Mouse (Mus musculus) cortical plate, adult 2 months (tissue): Measurements from ENCODE around the gene Zbtb16. TPM values are rescaled to one million over a fixed set of nuclear protein-coding genes. Genes with fewer than 3 reads are reported as not detected.

Experiments used
- H3K27ac ChIP-seq: fragments of 200-500 bp; 2 replicates; pipeline ENCODE4 v1.5.1; 2012; ENCODE audit warnings: low read length, control low read depth, inconsistent platforms; ENCODE audit not compliant: insufficient read depth
- H3K4me1 ChIP-seq: fragments of 200-500 bp; 2 replicates; pipeline ENCODE4 v1.6.1; 2011; ENCODE audit warnings: low read length; ENCODE audit not compliant: control insufficient read depth, insufficient read depth
- H3K4me3 ChIP-seq: fragments of 200-500 bp; 2 replicates; pipeline ENCODE4 v1.5.1; 2011; ENCODE audit warnings: mild to moderate bottlenecking, low read length, control low read depth; ENCODE audit not compliant: insufficient read depth
- CTCF ChIP-seq: fragments of 200-500 bp; IDR thresholded peaks from 2 replicates; pipeline ENCODE4 v1.5.1; 2011; ENCODE audit warnings: mild to moderate bottlenecking, control low read depth, low read length; ENCODE audit not compliant: insufficient read depth; ENCODE audit errors: extremely low read depth
- POLR2A ChIP-seq: fragments of 200-500 bp; IDR thresholded peaks from 2 replicates; pipeline ENCODE4 v1.6.1; 2011; ENCODE audit warnings: mild to moderate bottlenecking, low read length, control low read depth; ENCODE audit not compliant: insufficient read depth; ENCODE audit errors: extremely low read depth
- polyA plus RNA-seq: library from polyadenylated mRNA; depleted of rRNA; stranded (reverse); fragments of >200 nt; gene quantifications from 2 replicates; pipeline ENCODE4 v1.2.3, GENCODE M21; 2012

The Zbtb16 gene
- polyA plus RNA-seq, 1 experiment: 22.0 TPM

DNA sequence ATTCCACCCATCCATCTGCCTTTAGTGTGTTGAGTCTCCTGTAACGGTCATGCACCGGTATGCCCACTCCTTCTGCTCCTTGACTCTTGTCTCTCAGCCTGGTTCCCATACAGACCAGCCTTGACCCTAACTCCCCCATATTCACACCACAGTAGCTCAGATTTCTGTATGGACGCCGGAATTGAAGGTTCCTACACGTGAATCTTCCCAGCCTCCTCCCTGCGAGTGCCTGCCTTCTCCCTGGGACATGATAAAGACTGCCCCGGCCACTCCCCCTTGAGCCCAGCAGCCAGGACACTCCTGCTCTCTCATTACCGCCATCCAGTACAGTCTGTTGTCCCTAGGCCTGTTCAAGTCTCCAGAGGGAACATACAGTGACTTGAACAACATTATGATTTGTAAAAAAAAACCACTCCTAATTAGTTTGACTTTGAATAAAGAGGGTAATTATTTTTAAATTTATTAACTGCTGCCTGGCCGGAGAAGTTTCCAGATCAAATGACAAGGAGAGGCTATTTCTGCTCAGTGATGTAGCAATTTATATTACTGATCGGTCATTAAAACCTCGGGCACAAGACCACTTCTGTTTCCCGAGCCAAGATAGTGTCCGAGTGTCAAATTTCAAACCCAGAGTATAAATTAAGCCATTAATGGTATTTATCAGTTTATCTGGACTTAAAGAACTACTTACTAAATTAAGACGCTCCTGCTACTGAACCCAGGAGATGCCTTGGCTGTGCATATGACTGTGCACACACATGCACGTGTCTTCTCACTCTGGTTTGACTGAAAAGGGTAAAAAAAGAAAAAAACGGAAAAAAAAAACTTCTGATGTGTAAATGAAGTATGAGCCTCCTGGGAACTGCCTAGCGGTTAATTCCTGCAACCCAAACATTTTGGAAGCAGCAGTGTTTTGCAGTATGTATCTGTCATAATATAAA lies 125.4 kb downstream of the Zbtb16 start:
- no peak overlapping the region for H3K4me3 ChIP-seq
- no peak overlapping the region for H3K27ac ChIP-seq
- peaks cover 6% of the 10 kb centered on the region; the same call in 1 of the 2 replicates for H3K4me1 ChIP-seq
- no peak for TF ChIP-seq POLR2A
- TF ChIP-seq CTCF: no peak

DNA sequence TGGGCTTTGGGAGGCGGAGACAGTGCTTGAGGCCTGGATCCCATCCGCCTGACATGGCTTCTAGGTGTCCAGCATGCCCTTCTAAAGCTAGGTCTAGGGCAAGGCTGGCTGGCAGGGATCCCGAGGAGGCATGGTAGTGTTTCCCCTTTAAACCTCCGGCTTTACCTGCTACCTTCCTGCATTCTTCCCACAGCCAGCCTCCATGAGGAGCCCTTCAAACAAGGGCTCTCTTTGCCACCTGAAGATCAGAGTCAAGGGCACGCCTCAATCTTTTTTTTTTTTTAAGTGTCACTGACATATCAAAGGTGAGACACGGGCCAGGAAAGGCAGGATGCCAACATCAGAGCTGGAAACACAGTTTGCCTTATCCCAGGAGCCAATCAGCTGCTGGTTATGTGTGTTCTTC lies 128.2 kb downstream of the Zbtb16 start:
- H3K4me3 ChIP-seq: no peak overlapping the region
- H3K4me1 ChIP-seq: peaks cover 6% of the 10 kb centered on the region; the same call in 1 of the 2 replicates
- H3K27ac ChIP-seq: no peak overlapping the region
- no peak for TF ChIP-seq POLR2A
- no peak for TF ChIP-seq CTCF

- no peak overlapping the region for H3K4me3 ChIP-seq
- H3K4me1 ChIP-seq: peaks cover 6% of the 10 kb centered on the region; the same call in 1 of the 2 replicates
- H3K27ac ChIP-seq: no peak overlapping the region
- TF ChIP-seq POLR2A (no peak), CTCF (no peak)
Measured at GRCm38 (mm10) chr9:48707134-48707823, 128.7 kb downstream of the Zbtb16 start.

GRCm38 (mm10) chr9:48701296-48701695 lies 134.7 kb downstream of the Zbtb16 start:
- Histone ChIP-seq H3K27ac (no peak overlapping the region), H3K4me3 (no peak overlapping the region), H3K4me1 (no peaks in the 10 kb centered on the region)
- no peak for TF ChIP-seq CTCF
- TF ChIP-seq POLR2A: no peak

- H3K27ac ChIP-seq: no peak overlapping the region
- no peak for TF ChIP-seq CTCF
- no peak for TF ChIP-seq POLR2A
- no peak overlapping the region for H3K4me3 ChIP-seq
- H3K4me1 ChIP-seq: no peaks in the 10 kb centered on the region
Measured at GRCm38 (mm10) chr9:48700871-48701270, 135.2 kb downstream of the Zbtb16 start.

GRCm38 (mm10) chr9:48697470-48697815 lies 138.6 kb downstream of the Zbtb16 start:
- Histone ChIP-seq H3K4me3 (no peak overlapping the region), H3K27ac (no peak overlapping the region), H3K4me1 (0 out of 2 replicates have a peak, but pooled peaks cover 3% of the 10 kb centered on the region)
- TF ChIP-seq POLR2A (no peak), CTCF (no peak)

- H3K4me1 ChIP-seq: 0 out of 2 replicates have a peak, but pooled peaks cover 3% of the 10 kb centered on the region
- TF ChIP-seq POLR2A: no peak
- TF ChIP-seq CTCF: no peak
- H3K4me3 ChIP-seq: no peak overlapping the region
- no peak overlapping the region for H3K27ac ChIP-seq
Measured at GRCm38 (mm10) chr9:48696731-48697469, 139.1 kb downstream of the Zbtb16 start.

DNA sequence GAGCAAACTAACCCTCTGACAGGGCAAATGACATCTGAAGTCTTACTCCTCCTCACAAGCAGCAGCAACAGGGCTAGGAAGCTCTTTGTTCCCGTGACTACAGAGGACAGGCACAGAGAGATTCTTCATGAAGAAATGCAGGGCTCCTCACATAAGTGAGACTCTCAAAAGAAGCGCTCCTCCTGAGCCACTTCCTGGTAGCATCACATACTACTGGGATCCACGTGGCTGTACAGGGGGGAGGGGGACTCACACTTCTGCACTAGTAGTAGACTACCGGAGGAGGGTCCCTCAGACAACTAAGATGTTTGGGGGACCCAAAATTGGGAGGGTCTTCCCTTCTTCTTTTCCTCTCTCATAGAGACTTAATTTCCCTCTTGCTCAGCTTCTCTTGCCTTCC lies 139.7 kb downstream of the Zbtb16 start:
- Histone ChIP-seq H3K27ac (no peak overlapping the region), H3K4me3 (no peak overlapping the region), H3K4me1 (0 out of 2 replicates have a peak, but pooled peaks cover 3% of the 10 kb centered on the region)
- no peak for TF ChIP-seq CTCF
- no peak for TF ChIP-seq POLR2A

GRCm38 (mm10) chr9:48695796-48696195 lies 140.2 kb downstream of the Zbtb16 start:
- TF ChIP-seq POLR2A (no peak), CTCF (no peak)
- H3K27ac ChIP-seq: no peak overlapping the region
- no peak overlapping the region for H3K4me3 ChIP-seq
- 0 out of 2 replicates have a peak, but pooled peaks cover 3% of the 10 kb centered on the region for H3K4me1 ChIP-seq
